Mouse (Mus musculus) MEL (cell line): Measurements from ENCODE around the gene Ggt7. TPM values are rescaled to one million over a fixed set of nuclear protein-coding genes. Genes with fewer than 3 reads are reported as not detected.

Source experiments
- DNase-seq: peaks from one replicate; pipeline ENCODE4 v3.0.0; 2011; ENCODE audit warnings: low read depth, low spot score
- H3K27ac ChIP-seq: 2 replicates; pipeline ENCODE4 v1.5.1; 2012; ENCODE audit warnings: low read depth, mild to moderate bottlenecking, control low read depth, low read length, moderate library complexity; ENCODE audit not compliant: control insufficient read depth
- H3K27me3 ChIP-seq, 2 experiments: fragments of 150-350 bp in 1 of 2; sonication (generic) in 1 of 2; 2 replicates each; pipeline ENCODE4 v1.6.1; 2012; ENCODE audit warnings: low read length in 2 of 2, mild to moderate bottlenecking in 2 of 2, improper control_type of control experiment in 1 of 2, moderate library complexity in 1 of 2; ENCODE audit not compliant: insufficient read depth in 2 of 2, control insufficient read depth in 1 of 2
- H3K36me3 ChIP-seq, 2 experiments: 2 replicates each; pipeline ENCODE4 v1.6.1; 2012 to 2014; ENCODE audit warnings: low read length in 2 of 2, improper control_type of control experiment in 1 of 2, inconsistent platforms in 1 of 2, mild to moderate bottlenecking in 1 of 2; ENCODE audit not compliant: insufficient read depth in 2 of 2, control insufficient read depth in 1 of 2
- H3K4me1 ChIP-seq, 2 experiments: fragments of 150-350 bp in 1 of 2; sonication (generic) in 1 of 2; 2 replicates each; pipeline ENCODE4 v1.6.1; 2012; ENCODE audit warnings: low read length in 2 of 2, improper control_type of control experiment in 1 of 2, mild to moderate bottlenecking in 1 of 2; ENCODE audit not compliant: insufficient read depth in 2 of 2, control insufficient read depth in 1 of 2
- H3K4me3 ChIP-seq, 2 experiments: fragments of 150-350 bp in 1 of 2; sonication (generic) in 1 of 2; 2 replicates each; pipeline ENCODE4 v1.5.1; 2012; ENCODE audit warnings: low read depth in 2 of 2, low read length in 2 of 2, mild to moderate bottlenecking in 2 of 2, moderate library complexity in 2 of 2, control low read depth in 1 of 2, improper control_type of control experiment in 1 of 2; ENCODE audit not compliant: control insufficient read depth in 1 of 2, insufficient read depth in 1 of 2
- H3K79me2 ChIP-seq: 2 replicates; pipeline ENCODE4 v1.6.1; 2012; ENCODE audit warnings: mild to moderate bottlenecking, low read length, moderate library complexity; ENCODE audit not compliant: control insufficient read depth, poor library complexity, insufficient read depth
- H3K9ac ChIP-seq: 2 replicates; pipeline ENCODE4 v1.6.1; 2012; ENCODE audit warnings: low read depth, mild to moderate bottlenecking, control low read depth, low read length, moderate library complexity; ENCODE audit not compliant: control insufficient read depth, poor library complexity, severe bottlenecking
- H3K9me3 ChIP-seq: fragments of 150-350 bp; sonication (generic); replicated peaks from 2 replicates; pipeline ENCODE4 v1.6.1; 2012; ENCODE audit warnings: mild to moderate bottlenecking, low read length, improper control_type of control experiment, moderate library complexity; ENCODE audit not compliant: insufficient read depth
- BHLHE40 ChIP-seq: IDR thresholded peaks from 2 replicates; pipeline ENCODE4 v1.6.1; 2012; ENCODE audit warnings: low read depth, mild to moderate bottlenecking, inconsistent platforms, low read length, improper control_type of control experiment, borderline replicate concordance
- ELF1 ChIP-seq: IDR thresholded peaks from 2 replicates; pipeline ENCODE4 v1.6.1; 2014; ENCODE audit warnings: low read depth, mild to moderate bottlenecking, inconsistent platforms, low read length, improper control_type of control experiment, moderate library complexity
- GATA1 ChIP-seq: IDR thresholded peaks from 2 replicates; pipeline ENCODE4 v1.6.1; 2011; ENCODE audit warnings: low read depth, low read length, improper control_type of control experiment
- HCFC1 ChIP-seq: IDR thresholded peaks from 2 replicates; pipeline ENCODE4 v1.6.1; 2012; ENCODE audit warnings: low read depth, mild to moderate bottlenecking, inconsistent platforms, low read length, improper control_type of control experiment, moderate library complexity
- JUND ChIP-seq: IDR thresholded peaks from 2 replicates; pipeline ENCODE4 v1.6.1; 2011; ENCODE audit warnings: low read depth, mild to moderate bottlenecking, improper control_type of control experiment, low read length
- MAX ChIP-seq: IDR thresholded peaks from 2 replicates; pipeline ENCODE4 v1.6.1; 2011; ENCODE audit warnings: low read length, improper control_type of control experiment
- MYB ChIP-seq: IDR thresholded peaks from 2 replicates; pipeline ENCODE4 v1.6.1; 2011; ENCODE audit warnings: mild to moderate bottlenecking, low read depth, low read length, improper control_type of control experiment
- POLR2A ChIP-seq, 2 experiments: IDR thresholded peaks; 2 replicates each; pipeline ENCODE4 v1.6.1; 2011 to 2012; ENCODE audit warnings: low read length in 2 of 2, mild to moderate bottlenecking in 2 of 2, control low read depth in 1 of 2, improper control_type of control experiment in 1 of 2, low read depth in 1 of 2, moderate library complexity in 1 of 2; ENCODE audit not compliant: control insufficient read depth in 1 of 2, insufficient read depth in 1 of 2, poor library complexity in 1 of 2
- POLR2AphosphoS2 ChIP-seq: IDR thresholded peaks from 2 replicates; pipeline ENCODE4 v1.6.1; 2011; ENCODE audit warnings: low read length, improper control_type of control experiment
- RAD21 ChIP-seq: IDR thresholded peaks from 2 replicates; pipeline ENCODE4 v1.6.1; 2011; ENCODE audit warnings: mild to moderate bottlenecking, low read depth, low read length, improper control_type of control experiment
- TBP ChIP-seq: IDR thresholded peaks from 2 replicates; pipeline ENCODE4 v1.8.0; 2011; ENCODE audit warnings: low read depth, low read length, improper control_type of control experiment
- USF1 ChIP-seq: IDR thresholded peaks from 2 replicates; pipeline ENCODE4 v1.6.1; 2014; ENCODE audit warnings: low read depth, mild to moderate bottlenecking, inconsistent platforms, low read length, improper control_type of control experiment, moderate library complexity
- USF2 ChIP-seq, 2 experiments: IDR thresholded peaks; 2 replicates each; pipeline ENCODE4 v1.6.1; 2011 to 2012; ENCODE audit warnings: improper control_type of control experiment in 2 of 2, low read length in 2 of 2, borderline replicate concordance in 1 of 2, inconsistent platforms in 1 of 2, low read depth in 1 of 2, mild to moderate bottlenecking in 1 of 2; ENCODE audit not compliant: insufficient read depth in 1 of 2
- ZKSCAN1 ChIP-seq: IDR thresholded peaks from 2 replicates; pipeline ENCODE4 v1.6.1; 2012; ENCODE audit warnings: low read depth, mild to moderate bottlenecking, inconsistent platforms, low read length, improper control_type of control experiment, moderate library complexity
- polyA plus RNA-seq, 2 experiments: library from polyadenylated mRNA; stranded (reverse) in 1 of 2; unstranded in 1 of 2; fragments of >175 nt in 1 of 2; fragments of >200 nt in 1 of 2; gene quantifications; 2 replicates each; pipeline versions ENCODE4 v1.2.1 to v1.2.4; 2012; ENCODE audit warnings: low replicate concordance in 2 of 2, low read depth in 1 of 2; ENCODE audit not compliant: insufficient read length in 2 of 2, insufficient read depth in 1 of 2, missing spikeins in 1 of 2
- total RNA-seq: library from RNA; depleted of rRNA; stranded (reverse); fragments of 300-350 nt; gene quantifications from 2 replicates; pipeline ENCODE4 v1.2.3, GENCODE M21; 2012

Ggt7 gene
- total and polyA plus RNA-seq, 3 experiments = 1.8 to 2.1 TPM; not detected in 1

GRCm38 (mm10) chr2:155473570-155474088, 44.4 kb downstream of the Ggt7 start, which contains the start of gene Ncoa6 (continued):
- TF ChIP-seq ZKSCAN1 (no peak), POLR2A (IDR thresholded peaks at IDR 0.05; ENCODE audit: control insufficient read depth in 1 of 2, insufficient read depth in 1 of 2, low read depth in 1 of 2, low read length in 2 of 2, poor library complexity in 1 of 2) (peak; percentile 75 to 80)
- TF ChIP-seq, all 39 proteins: peak for 12

- no peaks in the 10 kb centered on the region for H3K9me3 ChIP-seq
- H3K4me1 ChIP-seq = peaks cover 0 to 7% of the 10 kb centered on the region in 2 experiments; a peak in 2 of 4 replicates
- DNase-seq = peak; percentile 72
- H3K36me3 ChIP-seq = peaks cover 0 to 5% of the 10 kb centered on the region in 2 experiments; a peak in 3 of 4 replicates
- peak overlapping the region; percentile 87 for H3K9ac ChIP-seq
- peaks cover 26% of the 10 kb centered on the region for H3K79me2 ChIP-seq
- no peaks in the 10 kb centered on the region for H3K27me3 ChIP-seq
- TF ChIP-seq POLR2AphosphoS2 = no peak
- TF ChIP-seq HCFC1 = 0 out of 2 replicates have a peak, but pooled peaks have one; percentile 13
- H3K4me3 ChIP-seq = peak overlapping the region; percentile 86 to 88
- peak overlapping the region; percentile 59 for H3K27ac ChIP-seq
Observed at GRCm38 (mm10) chr2:155472671-155473569, 45.1 kb downstream of the Ggt7 start.

- H3K27ac ChIP-seq = no peak overlapping the region
- no peak overlapping the region for H3K9ac ChIP-seq
- no peak for DNase-seq
- peaks cover 16% of the 10 kb centered on the region for H3K79me2 ChIP-seq
- H3K36me3 ChIP-seq = no peaks in the 10 kb centered on the region; a peak in 3 of 4 replicates
- H3K4me3 ChIP-seq = no peak overlapping the region
- TF ChIP-seq MAX (no peak), MYB (no peak), HCFC1 (no peak), GATA1 (0 out of 2 replicates have a peak, but pooled peaks have one; percentile 16), USF2 (IDR thresholded peaks at IDR 0.05; ENCODE audit: borderline replicate concordance in 1 of 2, insufficient read depth in 1 of 2, low read depth in 1 of 2, low read length in 2 of 2) (no peak), RAD21 (no peak)
- H3K27me3 ChIP-seq = no peaks in the 10 kb centered on the region
- H3K4me1 ChIP-seq = no peaks in the 10 kb centered on the region; a peak in 2 of 4 replicates
- H3K9me3 ChIP-seq = no peaks in the 10 kb centered on the region
Observed at GRCm38 (mm10) chr2:155466861-155467260, 51.2 kb downstream of the Ggt7 start.

GRCm38 (mm10) chr2:155453591-155453990, 64.4 kb downstream of the Ggt7 start:
- DNase-seq = no peak
- H3K27me3 ChIP-seq = no peaks in the 10 kb centered on the region
- no peak for TF ChIP-seq JUND
- TF ChIP-seq ELF1 = no peak
- TF ChIP-seq USF2 (IDR thresholded peaks at IDR 0.05; ENCODE audit: borderline replicate concordance in 1 of 2, insufficient read depth in 1 of 2, low read depth in 1 of 2, low read length in 2 of 2) = no peak
- TF ChIP-seq TBP = no peak
- TF ChIP-seq BHLHE40 = no peak
- no peak for TF ChIP-seq USF1
- TF ChIP-seq, all 39 proteins: peak for 0
- Histone ChIP-seq H3K9ac (no peak overlapping the region), H3K36me3 (peaks cover 0 to 3% of the 10 kb centered on the region in 2 experiments; a peak in 2 of 4 replicates), H3K4me1 (peaks cover 0 to 3% of the 10 kb centered on the region in 2 experiments; a peak in 1 of 4 replicates), H3K4me3 (no peak overlapping the region), H3K79me2 (peaks cover 4% of the 10 kb centered on the region), H3K27ac (no peak overlapping the region), H3K9me3 (no peaks in the 10 kb centered on the region)
